Mouse (Mus musculus) kidney, adult 2 months (tissue): Measurements from ENCODE around the gene Tenm4. TPM values are rescaled to one million over a fixed set of nuclear protein-coding genes. Genes with fewer than 3 reads are reported as not detected.

Source experiments
- DNase-seq: peaks from one replicate; pipeline ENCODE4 v3.0.0; 2021
- H3K27ac ChIP-seq: fragments of 200-500 bp; 2 replicates; pipeline ENCODE4 v1.5.1; 2012; ENCODE audit warnings: low read depth, low read length, control low read depth, inconsistent platforms; ENCODE audit not compliant: insufficient read depth
- H3K27me3 ChIP-seq: fragments of 200-500 bp; replicated peaks from 2 replicates; pipeline ENCODE4 v1.6.1; 2012; ENCODE audit warnings: mild to moderate bottlenecking, moderate library complexity, low read length, inconsistent platforms; ENCODE audit not compliant: control insufficient read depth, insufficient read depth
- H3K36me3 ChIP-seq: fragments of 200-500 bp; 2 replicates; pipeline ENCODE4 v1.6.1; 2012; ENCODE audit warnings: mild to moderate bottlenecking, moderate library complexity, low read length, inconsistent platforms; ENCODE audit not compliant: control insufficient read depth, insufficient read depth
- H3K4me1 ChIP-seq: fragments of 200-500 bp; 2 replicates; pipeline ENCODE4 v1.6.1; 2011; ENCODE audit warnings: low read length; ENCODE audit not compliant: control insufficient read depth, insufficient read depth
- H3K4me3 ChIP-seq: fragments of 200-500 bp; 2 replicates; pipeline ENCODE4 v1.5.1; 2011; ENCODE audit warnings: mild to moderate bottlenecking, low read depth, low read length, control low read depth; ENCODE audit not compliant: insufficient read depth
- CTCF ChIP-seq: fragments of 200-500 bp; conservative IDR thresholded peaks from 2 replicates; pipeline ENCODE4 v1.5.1; 2011; ENCODE audit warnings: low read depth, mild to moderate bottlenecking, control low read depth, low read length, moderate library complexity, mixed read lengths; ENCODE audit not compliant: insufficient read depth, insufficient read length
- POLR2A ChIP-seq: fragments of 200-500 bp; IDR thresholded peaks from one replicate; pipeline ENCODE4 v1.6.1; 2011; ENCODE audit warnings: low read depth, low read length, control low read depth
- WGBS: fragments of 180-500 bp; shearing (Covaris S2); methylation state at CpG from one replicate; pipeline ENCODE4 v1.1.7; 2018; 5-methylcytosine and 5-hydroxymethylcytosine counted together
- polyA plus RNA-seq: library from polyadenylated mRNA; depleted of rRNA; stranded (reverse); fragments of >200 nt; gene quantifications from 2 replicates; pipeline ENCODE4 v1.2.3, GENCODE M21; 2012

The Tenm4 gene
- polyA plus RNA-seq, 1 experiment: 3.3 TPM

GRCm38 (mm10) chr7:96507046-96507445 lies 336.0 kb downstream of the Tenm4 start:
- no peaks in the 10 kb centered on the region for H3K4me1 ChIP-seq
- no peak for DNase-seq
- no peaks in the 10 kb centered on the region for H3K36me3 ChIP-seq
- H3K4me3 ChIP-seq: no peak overlapping the region
- no peak for TF ChIP-seq CTCF
- TF ChIP-seq POLR2A: no peak
- no peak overlapping the region for H3K27ac ChIP-seq
- H3K27me3 ChIP-seq: no peaks in the 10 kb centered on the region
- WGBS: 96% methylated on average over 8 of the region's 8 CpGs

- Histone ChIP-seq H3K4me3 (no peak overlapping the region), H3K27me3 (no peaks in the 10 kb centered on the region), H3K27ac (no peak overlapping the region), H3K4me1 (no peaks in the 10 kb centered on the region), H3K36me3 (no peaks in the 10 kb centered on the region)
- WGBS: 90% methylated on average over 5 of the region's 5 CpGs
- TF ChIP-seq CTCF (no peak), POLR2A (no peak)
- DNase-seq: no peak
These were observed 339.4 kb downstream of the Tenm4 start for GRCm38 (mm10) chr7:96510396-96510795.

- TF ChIP-seq CTCF (no peak), POLR2A (no peak)
- H3K4me1 ChIP-seq: no peaks in the 10 kb centered on the region
- no peaks in the 10 kb centered on the region for H3K27me3 ChIP-seq
- 72% methylated on average over 7 of the region's 7 CpGs for WGBS
- no peaks in the 10 kb centered on the region for H3K36me3 ChIP-seq
- H3K4me3 ChIP-seq: no peak overlapping the region
- H3K27ac ChIP-seq: no peak overlapping the region
- DNase-seq: no peak
These were observed 340.1 kb downstream of the Tenm4 start for GRCm38 (mm10) chr7:96511018-96511609.

- Histone ChIP-seq H3K4me3 (no peak overlapping the region), H3K27me3 (no peaks in the 10 kb centered on the region), H3K36me3 (no peaks in the 10 kb centered on the region), H3K4me1 (no peaks in the 10 kb centered on the region), H3K27ac (no peak overlapping the region)
- no peak for TF ChIP-seq CTCF
- TF ChIP-seq POLR2A: no peak
- whole genome bisulfite sequencing: 73% methylated on average over 14 of the region's 14 CpGs
- DNase-seq: no peak
These were observed 341.0 kb downstream of the Tenm4 start for GRCm38 (mm10) chr7:96511953-96512511.

- Histone ChIP-seq H3K27ac (no peak overlapping the region), H3K27me3 (no peaks in the 10 kb centered on the region), H3K4me1 (no peaks in the 10 kb centered on the region), H3K4me3 (no peak overlapping the region), H3K36me3 (no peaks in the 10 kb centered on the region)
- DNase-seq: peak; percentile 42
- TF ChIP-seq CTCF (peak; percentile 91), POLR2A (no peak)
- 2% methylated on average over 2 of the region's 2 CpGs for WGBS
These were observed 348.2 kb downstream of the Tenm4 start for GRCm38 (mm10) chr7:96519216-96519615.

GRCm38 (mm10) chr7:96521956-96522355 lies 350.9 kb downstream of the Tenm4 start:
- WGBS: 71% methylated on average over 7 of the region's 7 CpGs
- no peak overlapping the region for H3K4me3 ChIP-seq
- no peak for DNase-seq
- H3K36me3 ChIP-seq: no peaks in the 10 kb centered on the region
- TF ChIP-seq POLR2A (no peak), CTCF (no peak)
- H3K4me1 ChIP-seq: no peaks in the 10 kb centered on the region
- H3K27me3 ChIP-seq: no peaks in the 10 kb centered on the region
- no peak overlapping the region for H3K27ac ChIP-seq

- WGBS: 71% methylated on average over 2 of the region's 2 CpGs
- no peaks in the 10 kb centered on the region for H3K36me3 ChIP-seq
- no peak for DNase-seq
- no peak for TF ChIP-seq CTCF
- TF ChIP-seq POLR2A: no peak
- no peaks in the 10 kb centered on the region for H3K27me3 ChIP-seq
- H3K4me1 ChIP-seq: no peaks in the 10 kb centered on the region
- H3K4me3 ChIP-seq: no peak overlapping the region
- H3K27ac ChIP-seq: no peak overlapping the region
These were observed 352.6 kb downstream of the Tenm4 start for GRCm38 (mm10) chr7:96523673-96524072.
